Mouse (Mus musculus): ENCODE measurements around the gene Gm17019. TPM values are rescaled to one million over a fixed set of nuclear protein-coding genes. Genes with fewer than 3 reads are reported as not detected.
"Not testable (repeated sequence)": the region's sequence is repeated elsewhere in the genome, so short reads cannot be mapped to it uniquely, and the experiment has no call there.

Gene Gm17019
- polyA plus RNA-seq, 1 experiment from 2014 or later, result not detected

GRCm38 (mm10) chr5:15020067-15020466, 12.7 kb downstream of the Gm17019 start:
- not testable (repeated sequence) for H3K27me3 ChIP-seq; H3K4me2 ChIP-seq; H3K9ac ChIP-seq; H3K4me1 ChIP-seq; H3K36me3 ChIP-seq (replicated peaks); H3K27ac ChIP-seq; H3K4me3 ChIP-seq (replicated peaks); ATAC-seq (ENCODE audit: low FRiP score)
- H3K9me3 ChIP-seq, result peaks cover 37% of the 10 kb centered on the region
- 72% methylated on average over 2 of the region's 2 CpGs for WGBS

DNA sequence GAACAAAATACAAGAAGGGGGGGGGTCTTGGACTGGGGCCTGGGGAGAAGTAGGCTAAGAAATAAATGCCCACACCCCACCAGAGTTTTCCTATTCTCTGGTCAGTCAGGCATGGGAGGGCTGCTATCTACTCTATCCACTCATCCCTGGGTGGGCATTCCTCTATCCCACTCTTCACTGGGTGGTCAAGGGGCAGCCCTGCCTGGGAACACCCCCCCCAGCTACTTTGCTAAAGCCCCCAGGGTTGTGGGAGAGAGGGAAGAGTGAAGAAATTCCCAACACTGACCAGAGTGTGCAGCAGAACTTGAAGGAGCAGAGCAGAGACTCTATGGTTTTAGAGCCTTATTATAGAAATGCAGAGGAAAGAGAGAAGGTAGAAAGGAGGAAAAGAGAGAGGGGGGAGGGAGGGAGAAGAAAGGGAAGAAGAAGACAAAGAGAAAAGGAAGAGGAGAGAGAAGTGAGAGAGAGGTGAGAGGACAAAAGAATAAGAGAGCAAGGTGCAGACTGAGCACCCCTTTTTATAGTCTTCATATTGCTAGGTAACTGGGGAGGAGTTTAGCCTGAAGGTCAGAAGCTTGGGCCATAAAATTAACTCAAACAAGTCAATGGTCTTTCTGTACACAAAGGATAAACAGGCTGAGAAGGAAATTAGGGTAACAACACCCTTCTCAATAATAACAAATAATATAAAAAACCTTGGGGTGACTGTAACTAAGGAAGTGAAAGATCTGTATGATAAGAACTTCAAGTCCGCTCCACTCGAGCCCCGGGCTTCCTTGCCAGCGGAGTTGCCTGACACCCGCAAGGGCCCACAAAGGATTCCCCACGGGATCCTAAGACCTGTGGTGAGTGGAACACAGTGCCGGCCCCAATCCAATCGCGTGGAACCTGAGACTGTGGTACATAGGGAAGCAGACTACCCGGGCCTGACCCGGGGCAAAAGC, 21.9 kb downstream of the Gm17019 start:
- peaks cover 21% of the 10 kb centered on the region for H3K9me3 ChIP-seq
- H3K36me3 ChIP-seq (replicated peaks); H3K27ac ChIP-seq; H3K9ac ChIP-seq; H3K4me2 ChIP-seq; H3K27me3 ChIP-seq; H3K4me1 ChIP-seq; H3K4me3 ChIP-seq (replicated peaks): not testable (repeated sequence)
- WGBS, result 86% methylated on average over 11 of the region's 11 CpGs
- peak; percentile 33; the same call in 1 of the 2 replicates for ATAC-seq (ENCODE audit: low FRiP score)

- peaks cover 33% of the 10 kb centered on the region for H3K9me3 ChIP-seq
- H3K9ac ChIP-seq; H3K36me3 ChIP-seq (replicated peaks); H3K27ac ChIP-seq; H3K27me3 ChIP-seq; H3K4me2 ChIP-seq; ATAC-seq (ENCODE audit: low FRiP score); H3K4me1 ChIP-seq; H3K4me3 ChIP-seq (replicated peaks): not testable (repeated sequence)
- 60% methylated on average over 3 of the region's 3 CpGs for WGBS
These were observed 25.9 kb downstream of the Gm17019 start for GRCm38 (mm10) chr5:15006907-15007306.

GRCm38 (mm10) chr5:15006288-15006687, 26.5 kb downstream of the Gm17019 start:
- not testable (repeated sequence) for H3K36me3 ChIP-seq (replicated peaks); ATAC-seq (ENCODE audit: low FRiP score)
- 64% methylated on average over 3 of the region's 3 CpGs for WGBS

GRCm38 (mm10) chr5:15005584-15005983, 27.2 kb downstream of the Gm17019 start:
- ATAC-seq (ENCODE audit: low FRiP score), result peak; percentile 55
- H3K9ac ChIP-seq; H3K36me3 ChIP-seq (replicated peaks); H3K4me3 ChIP-seq (replicated peaks); H3K4me1 ChIP-seq; H3K27ac ChIP-seq; H3K4me2 ChIP-seq; H3K27me3 ChIP-seq: not testable (repeated sequence)
- 61% methylated on average over 3 of the region's 4 CpGs for WGBS
- H3K9me3 ChIP-seq, result peaks cover 22% of the 10 kb centered on the region

More at GRCm38 (mm10) chr5:15006288-15006687, 26.5 kb downstream of the Gm17019 start:
- not testable (repeated sequence) for H3K4me2 ChIP-seq; H3K4me3 ChIP-seq (replicated peaks); H3K4me1 ChIP-seq; H3K9ac ChIP-seq; H3K27me3 ChIP-seq; H3K27ac ChIP-seq
- peaks cover 29% of the 10 kb centered on the region for H3K9me3 ChIP-seq

DNA sequence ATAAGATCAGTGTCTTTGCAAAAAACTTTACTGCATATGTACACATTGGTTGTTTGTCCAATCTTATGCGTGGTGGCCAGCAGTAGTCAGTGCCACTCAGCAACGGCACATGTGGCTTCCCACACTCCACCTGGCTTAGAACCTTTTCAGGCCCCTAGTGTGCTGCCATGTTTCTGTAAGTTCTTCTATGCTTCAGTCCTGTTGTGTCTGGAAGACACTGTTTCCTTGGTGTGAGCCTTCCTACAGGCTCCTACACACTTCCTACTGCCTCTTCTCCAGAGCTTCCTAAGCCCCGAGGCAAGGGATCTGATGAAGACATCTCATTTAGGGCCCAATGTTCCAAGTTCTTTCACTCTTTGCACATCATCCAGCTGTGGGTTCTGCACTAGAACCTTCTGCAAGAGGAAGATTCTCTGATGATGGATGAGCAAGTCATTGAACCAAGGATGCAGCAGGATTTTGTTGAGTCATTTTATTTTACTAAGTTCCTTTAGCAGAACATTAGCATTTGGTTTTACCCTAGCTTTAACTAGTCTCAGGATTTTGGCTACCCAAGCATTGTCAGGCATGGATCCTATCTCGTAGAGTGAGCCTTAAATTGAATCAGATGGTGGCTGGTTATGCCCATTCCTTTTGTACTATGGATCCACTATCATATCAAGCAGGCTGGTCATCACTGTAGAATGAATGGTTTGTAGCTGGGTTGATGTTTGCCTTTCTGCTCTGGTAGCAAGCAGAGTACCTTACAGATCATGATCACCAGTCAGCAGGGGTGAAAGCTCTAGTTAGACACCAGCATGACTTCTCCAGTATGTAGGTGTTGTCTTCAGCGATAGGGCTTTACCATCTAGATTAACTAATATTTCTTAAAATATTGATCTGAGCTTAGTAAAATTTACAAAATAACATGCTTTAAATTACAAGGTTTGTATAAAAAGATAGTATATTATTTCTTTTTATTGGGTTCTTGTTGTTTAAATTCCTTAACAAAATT, 27.9 kb downstream of the Gm17019 start:
- not testable (repeated sequence) for H3K4me1 ChIP-seq
- whole genome bisulfite sequencing, result 78% methylated on average over 5 of the region's 5 CpGs
- peak; percentile 90 for ATAC-seq (ENCODE audit: low FRiP score)

DNA sequence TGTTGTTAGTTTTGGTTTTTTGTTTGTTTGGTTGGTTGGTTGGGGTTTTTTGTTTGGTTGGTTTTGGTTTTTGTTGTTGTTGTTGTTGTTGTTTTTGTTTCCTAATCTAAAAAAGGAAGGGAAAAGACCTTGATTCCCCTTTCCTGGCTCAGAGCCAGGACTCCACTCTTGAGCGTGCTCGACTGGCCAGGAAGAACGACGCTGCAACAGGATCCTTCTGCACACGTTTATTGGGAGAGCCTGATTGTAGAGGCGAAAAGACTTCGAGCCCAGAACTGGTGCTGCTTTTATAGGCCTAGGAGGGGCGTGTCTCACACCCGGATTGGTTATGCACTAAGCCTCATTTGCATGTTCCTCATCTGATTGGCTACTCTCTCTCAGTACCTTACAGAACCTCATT, 34.7 kb downstream of the Gm17019 start:
- H3K9me3 ChIP-seq, result peaks cover 32% of the 10 kb centered on the region
- not testable (repeated sequence) for H3K36me3 ChIP-seq (replicated peaks); H3K9ac ChIP-seq; ATAC-seq (ENCODE audit: low FRiP score); H3K4me3 ChIP-seq (replicated peaks); H3K27ac ChIP-seq; H3K4me2 ChIP-seq; H3K4me1 ChIP-seq; H3K27me3 ChIP-seq
- WGBS, result 80% methylated on average over 9 of the region's 9 CpGs

More for the DNA sequence above, 27.9 kb downstream of the Gm17019 start:
- H3K27ac ChIP-seq; H3K36me3 ChIP-seq (replicated peaks); H3K4me2 ChIP-seq; H3K27me3 ChIP-seq; H3K9ac ChIP-seq; H3K4me3 ChIP-seq (replicated peaks): not testable (repeated sequence)
- peaks cover 25% of the 10 kb centered on the region for H3K9me3 ChIP-seq

DNA sequence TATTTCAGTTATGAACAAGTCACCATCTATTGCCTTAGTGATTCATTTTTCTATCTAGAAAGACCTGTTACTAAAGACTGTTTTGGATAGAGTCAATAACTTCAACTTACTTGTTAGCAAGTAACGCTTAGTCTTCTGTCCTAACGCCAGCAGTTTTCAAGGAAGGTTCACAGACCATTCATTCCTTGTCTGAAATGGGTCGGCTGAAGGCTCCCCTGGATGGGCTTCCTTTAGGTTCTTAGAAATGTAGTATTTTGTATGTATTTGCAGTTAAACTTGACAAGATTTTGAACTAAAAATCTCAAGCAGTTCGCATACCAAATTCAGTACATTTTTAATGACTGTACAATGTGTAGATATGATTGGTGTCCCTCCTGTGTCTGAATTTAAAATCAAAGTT, 35.2 kb downstream of the Gm17019 start:
- H3K27me3 ChIP-seq; H3K4me2 ChIP-seq; ATAC-seq (ENCODE audit: low FRiP score); H3K27ac ChIP-seq; H3K4me3 ChIP-seq (replicated peaks); H3K36me3 ChIP-seq (replicated peaks); H3K9ac ChIP-seq; H3K4me1 ChIP-seq: not testable (repeated sequence)
- 84% methylated on average over 4 of the region's 4 CpGs for WGBS
- H3K9me3 ChIP-seq, result peaks cover 29% of the 10 kb centered on the region

DNA sequence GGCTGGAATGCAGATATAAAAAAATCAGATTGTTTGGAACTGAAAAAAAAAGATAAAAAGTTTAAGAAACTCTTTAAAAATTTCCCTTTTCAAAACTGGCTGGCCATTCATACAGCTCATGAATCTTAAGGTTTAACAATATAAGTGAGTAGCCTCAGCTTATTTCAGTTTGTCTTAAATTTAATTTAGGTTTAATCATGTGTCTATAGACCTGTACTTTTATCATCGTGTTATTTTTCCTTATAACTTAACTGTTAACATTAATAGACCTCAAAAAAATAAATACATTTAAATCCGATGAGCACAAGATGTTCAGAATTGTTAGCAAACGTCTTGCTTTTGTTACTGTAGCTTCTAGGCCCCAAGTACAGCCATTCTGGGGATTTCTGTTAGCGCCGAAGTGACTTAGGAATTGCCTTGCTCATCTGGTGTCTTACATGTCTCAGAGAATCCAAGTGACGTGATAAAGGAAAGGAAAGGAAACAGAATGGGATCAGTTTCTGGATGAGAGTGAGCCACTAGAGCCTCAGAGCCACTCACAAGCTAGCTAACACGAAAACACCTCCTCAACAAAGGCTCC, 36.0 kb downstream of the Gm17019 start:
- H3K9me3 ChIP-seq, result peaks cover 25% of the 10 kb centered on the region
- H3K36me3 ChIP-seq (replicated peaks); H3K9ac ChIP-seq; H3K4me1 ChIP-seq; H3K27ac ChIP-seq; H3K27me3 ChIP-seq; H3K4me2 ChIP-seq; ATAC-seq (ENCODE audit: low FRiP score); H3K4me3 ChIP-seq (replicated peaks): not testable (repeated sequence)
- 73% methylated on average over 7 of the region's 7 CpGs for WGBS

DNA sequence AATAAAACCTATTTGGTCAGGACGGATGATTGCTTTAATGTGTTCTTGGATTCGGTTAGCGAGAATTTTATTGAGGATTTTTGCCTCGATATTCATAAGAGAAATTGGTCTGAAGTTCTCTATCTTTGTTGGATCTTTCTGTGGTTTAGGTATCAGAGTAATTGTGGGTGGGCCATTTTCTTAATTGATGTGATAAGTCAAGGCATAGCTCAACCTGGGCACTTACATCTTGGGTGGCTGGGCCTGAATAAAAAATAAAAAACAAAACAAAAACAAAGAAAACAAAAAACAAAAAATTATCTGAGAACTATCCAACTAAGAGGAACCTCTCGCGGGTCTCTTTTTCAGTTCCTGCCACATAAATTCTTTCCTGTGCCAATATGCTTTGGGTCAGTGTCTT, 38.7 kb downstream of the Gm17019 start:
- ATAC-seq (ENCODE audit: low FRiP score), result peak; percentile 92
- WGBS, result 87% methylated on average over 6 of the region's 6 CpGs
- H3K9me3 ChIP-seq, result peaks cover 31% of the 10 kb centered on the region

GRCm38 (mm10) chr5:14990375-14991158, 42.2 kb downstream of the Gm17019 start:
- 0 out of 2 replicates have a peak, but pooled peaks have one; percentile 39 for ATAC-seq (ENCODE audit: low FRiP score)
- 78% methylated on average over 8 of the region's 8 CpGs for WGBS
- H3K4me3 ChIP-seq (replicated peaks), result not testable (repeated sequence)

More for the DNA sequence above, 38.7 kb downstream of the Gm17019 start:
- H3K4me3 ChIP-seq (replicated peaks); H3K27ac ChIP-seq; H3K4me2 ChIP-seq; H3K27me3 ChIP-seq; H3K4me1 ChIP-seq; H3K36me3 ChIP-seq (replicated peaks); H3K9ac ChIP-seq: not testable (repeated sequence)

More at GRCm38 (mm10) chr5:14990375-14991158, 42.2 kb downstream of the Gm17019 start:
- H3K27ac ChIP-seq; H3K4me1 ChIP-seq; H3K36me3 ChIP-seq (replicated peaks); H3K9ac ChIP-seq; H3K4me2 ChIP-seq; H3K27me3 ChIP-seq: not testable (repeated sequence)
- peaks cover 20% of the 10 kb centered on the region for H3K9me3 ChIP-seq

Data from forebrain, embryonic 12.5 days (tissue).